Mouse (Mus musculus): ENCODE results near the gene Mmp13. TPM values are rescaled to one million over a fixed set of nuclear protein-coding genes. Genes with fewer than 3 reads are reported as not detected.

The Mmp13 gene
- polyA plus RNA-seq, 1 experiment from 2014 or later = 6.9 TPM

GRCm38 (mm10) chr9:7289901-7290300, 17.6 kb downstream of the Mmp13 start:
- Histone ChIP-seq H3K4me2 (ENCODE audit: low read depth, low read length) (no peak overlapping the region), H3K9me3 (ENCODE audit: control insufficient read depth, low read length) (no peaks in the 10 kb centered on the region), H3K4me3 (ENCODE audit: low read length) (no peak overlapping the region), H3K4me1 (replicated peaks; ENCODE audit: control insufficient read depth, insufficient read depth, low read length) (no peaks in the 10 kb centered on the region), H3K9ac (ENCODE audit: low read length) (no peak overlapping the region), H3K27ac (ENCODE audit: low read length) (no peak overlapping the region), H3K27me3 (ENCODE audit: control insufficient read depth, insufficient read depth, low read depth, low read length) (no peaks in the 10 kb centered on the region), H3K36me3 (ENCODE audit: control insufficient read depth, insufficient read depth, low read length) (no peaks in the 10 kb centered on the region)
- 87% methylated on average over 12 of the region's 12 CpGs for WGBS
- ATAC-seq (ENCODE audit: low read depth) = no peak

GRCm38 (mm10) chr9:7292132-7292531, 19.8 kb downstream of the Mmp13 start:
- WGBS = 14% methylated on average over 1 of the region's 1 CpGs
- H3K27ac ChIP-seq (ENCODE audit: low read length) = no peak overlapping the region
- ATAC-seq (ENCODE audit: low read depth) = no peak
- no peaks in the 10 kb centered on the region for H3K9me3 ChIP-seq (ENCODE audit: control insufficient read depth, low read length)
- H3K27me3 ChIP-seq (ENCODE audit: control insufficient read depth, insufficient read depth, low read depth, low read length) = no peaks in the 10 kb centered on the region
- H3K4me3 ChIP-seq (ENCODE audit: low read length) = no peak overlapping the region
- no peak overlapping the region for H3K9ac ChIP-seq (ENCODE audit: low read length)
- H3K4me2 ChIP-seq (ENCODE audit: low read depth, low read length) = no peak overlapping the region
- no peaks in the 10 kb centered on the region for H3K4me1 ChIP-seq (replicated peaks; ENCODE audit: control insufficient read depth, insufficient read depth, low read length)
- no peaks in the 10 kb centered on the region for H3K36me3 ChIP-seq (ENCODE audit: control insufficient read depth, insufficient read depth, low read length)

- H3K4me1 ChIP-seq (replicated peaks; ENCODE audit: control insufficient read depth, insufficient read depth, low read length) = no peaks in the 10 kb centered on the region
- no peaks in the 10 kb centered on the region for H3K27me3 ChIP-seq (ENCODE audit: control insufficient read depth, insufficient read depth, low read depth, low read length)
- no peak for ATAC-seq (ENCODE audit: low read depth)
- H3K4me2 ChIP-seq (ENCODE audit: low read depth, low read length) = no peak overlapping the region
- H3K9ac ChIP-seq (ENCODE audit: low read length) = no peak overlapping the region
- no peaks in the 10 kb centered on the region for H3K9me3 ChIP-seq (ENCODE audit: control insufficient read depth, low read length)
- no peaks in the 10 kb centered on the region for H3K36me3 ChIP-seq (ENCODE audit: control insufficient read depth, insufficient read depth, low read length)
- no peak overlapping the region for H3K4me3 ChIP-seq (ENCODE audit: low read length)
- H3K27ac ChIP-seq (ENCODE audit: low read length) = no peak overlapping the region
Measured at GRCm38 (mm10) chr9:7331847-7332246, 59.5 kb downstream of the Mmp13 start.

Other genes starting within 250 kb of the Mmp13 start
- gene Dync2h1, start 88.1 kb upstream of the Mmp13 start, polyA plus RNA-seq (2015; fragmentation: Nextera tagmentation; extraction: Ambion mirVana) = 15.5 and 16.2 TPM in 2 replicates
- gene Dcun1d5, start 88.0 kb upstream of the Mmp13 start, polyA plus RNA-seq (2015; fragmentation: Nextera tagmentation; extraction: Ambion mirVana) = 105 and 111 TPM in 2 replicates
- gene Mmp12, start 71.9 kb downstream of the Mmp13 start, polyA plus RNA-seq (2015; fragmentation: Nextera tagmentation; extraction: Ambion mirVana) = 0.16 TPM in 1 of 2 replicates, not detected in the other
- gene Mmp1b, start 115.5 kb downstream of the Mmp13 start, polyA plus RNA-seq (2015; fragmentation: Nextera tagmentation; extraction: Ambion mirVana) = not detected in 2 replicates
- not detected in 2 replicates for gene Mmp3, start 173.3 kb downstream of the Mmp13 start, polyA plus RNA-seq (2015; fragmentation: Nextera tagmentation; extraction: Ambion mirVana)
- not detected in 2 replicates for gene Mmp10, start 229.8 kb downstream of the Mmp13 start, polyA plus RNA-seq (2015; fragmentation: Nextera tagmentation; extraction: Ambion mirVana)